Mouse (Mus musculus): ENCODE data around the gene Clhc1. TPM values are rescaled to one million over a fixed set of nuclear protein-coding genes. Genes with fewer than 3 reads are reported as not detected.
"Not testable (repeated sequence)": the region's sequence is repeated elsewhere in the genome, so short reads cannot be mapped to it uniquely, and the experiment has no call there.

Clhc1 gene
- polyA plus RNA-seq, 1 experiment from 2014 or later, result 0.17 TPM

DNA sequence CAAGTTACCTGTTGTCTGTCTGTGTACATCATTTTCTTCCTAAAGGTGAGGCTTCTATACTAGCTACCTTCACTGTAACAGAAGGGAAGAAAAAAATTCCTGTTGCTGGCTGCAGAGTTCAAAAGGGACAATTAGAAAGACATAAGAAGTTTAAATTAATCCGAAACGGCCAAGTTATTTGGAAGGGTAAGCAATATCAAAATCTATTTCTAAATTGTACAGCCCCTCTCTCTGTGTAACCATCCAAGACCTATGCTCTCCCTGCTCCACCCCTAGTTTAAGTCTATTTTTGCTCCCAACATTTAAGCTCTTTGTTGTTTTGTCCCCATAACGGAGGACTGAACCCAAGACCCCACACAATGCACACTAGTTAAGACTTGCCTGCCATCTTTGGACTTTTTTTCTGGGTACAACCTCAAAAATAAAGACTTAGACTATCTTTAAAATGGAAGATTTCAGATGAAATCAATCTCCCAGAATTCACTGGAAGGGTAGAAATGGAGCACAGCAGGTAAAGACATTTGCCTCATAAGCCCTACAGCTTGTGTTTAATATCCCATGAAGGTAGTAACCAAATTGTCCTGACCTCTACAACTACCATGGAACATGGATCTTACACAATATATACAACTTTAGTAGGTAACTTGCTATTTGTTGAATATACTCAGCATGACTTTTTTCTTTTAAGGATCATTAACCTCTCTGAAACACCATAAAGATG, 3.4 kb upstream of the Clhc1 start:
- Histone ChIP-seq H3K9me3 (no peaks in the 10 kb centered on the region), H3K4me2 (no peak overlapping the region), H3K36me3 (peaks cover 42% of the 10 kb centered on the region), H3K9ac (no peak overlapping the region), H3K27ac (no peak overlapping the region), H3K4me3 (no peak overlapping the region), H3K4me1 (peaks cover 12% of the 10 kb centered on the region), H3K27me3 (no peaks in the 10 kb centered on the region)
- 93% methylated on average over 3 of the region's 3 CpGs for WGBS
- ATAC-seq (ENCODE audit: borderline replicate concordance, extremely low read depth, low FRiP score, low TSS enrichment), result no peak

- not testable (repeated sequence) for ATAC-seq (ENCODE audit: borderline replicate concordance, extremely low read depth, low FRiP score, low TSS enrichment)
Measured at GRCm38 (mm10) chr11:29545150-29545752, 2.5 kb upstream of the Clhc1 start.

GRCm38 (mm10) chr11:29546297-29546696, 1.5 kb upstream of the Clhc1 start:
- H3K36me3 ChIP-seq, result peaks cover 37% of the 10 kb centered on the region

More at GRCm38 (mm10) chr11:29545150-29545752, 2.5 kb upstream of the Clhc1 start:
- peaks cover 12% of the 10 kb centered on the region for H3K4me1 ChIP-seq
- WGBS, result 88% methylated on average over 4 of the region's 4 CpGs
- not testable (repeated sequence) for H3K9ac ChIP-seq, H3K4me2 ChIP-seq, H3K9me3 ChIP-seq, H3K27me3 ChIP-seq, H3K4me3 ChIP-seq, H3K27ac ChIP-seq
- peaks cover 40% of the 10 kb centered on the region for H3K36me3 ChIP-seq

GRCm38 (mm10) chr11:29546762-29547161, 988 bp upstream of the Clhc1 start:
- WGBS, result 10% methylated on average over 2 of the region's 2 CpGs
- Histone ChIP-seq H3K9me3 (no peaks in the 10 kb centered on the region), H3K4me2 (peak overlapping the region; percentile 74), H3K36me3 (peaks cover 34% of the 10 kb centered on the region), H3K27me3 (no peaks in the 10 kb centered on the region), H3K4me1 (peaks cover 12% of the 10 kb centered on the region), H3K4me3 (peak overlapping the region; percentile 75), H3K27ac (0 out of 2 replicates have a peak overlapping the region, but pooled peaks have one; percentile 88), H3K9ac (peak overlapping the region; percentile 63)
- ATAC-seq (ENCODE audit: borderline replicate concordance, extremely low read depth, low FRiP score, low TSS enrichment), result no peak

More at GRCm38 (mm10) chr11:29546297-29546696, 1.5 kb upstream of the Clhc1 start:
- peak overlapping the region; percentile 63 for H3K9ac ChIP-seq
- H3K9me3 ChIP-seq; ATAC-seq (ENCODE audit: borderline replicate concordance, extremely low read depth, low FRiP score, low TSS enrichment); H3K27ac ChIP-seq; H3K27me3 ChIP-seq: not testable (repeated sequence)
- H3K4me2 ChIP-seq, result peak overlapping the region; percentile 74
- peaks cover 12% of the 10 kb centered on the region for H3K4me1 ChIP-seq
- peak overlapping the region; percentile 75 for H3K4me3 ChIP-seq
- 96% methylated on average over 2 of the region's 2 CpGs for WGBS

GRCm38 (mm10) chr11:29547249-29547751, 450 bp upstream of the Clhc1 start:
- H3K4me2 ChIP-seq, result peak overlapping the region; percentile 74
- H3K4me1 ChIP-seq, result peaks cover 12% of the 10 kb centered on the region
- H3K9ac ChIP-seq, result peak overlapping the region; percentile 63
- H3K36me3 ChIP-seq, result peaks cover 31% of the 10 kb centered on the region
- H3K9me3 ChIP-seq, result no peaks in the 10 kb centered on the region
- under 1% methylated on average over 27 of the region's 27 CpGs for WGBS
- peak overlapping the region; percentile 88 for H3K27ac ChIP-seq
- H3K4me3 ChIP-seq, result peak overlapping the region; percentile 75
- no peak for ATAC-seq (ENCODE audit: borderline replicate concordance, extremely low read depth, low FRiP score, low TSS enrichment)
- no peaks in the 10 kb centered on the region for H3K27me3 ChIP-seq

DNA sequence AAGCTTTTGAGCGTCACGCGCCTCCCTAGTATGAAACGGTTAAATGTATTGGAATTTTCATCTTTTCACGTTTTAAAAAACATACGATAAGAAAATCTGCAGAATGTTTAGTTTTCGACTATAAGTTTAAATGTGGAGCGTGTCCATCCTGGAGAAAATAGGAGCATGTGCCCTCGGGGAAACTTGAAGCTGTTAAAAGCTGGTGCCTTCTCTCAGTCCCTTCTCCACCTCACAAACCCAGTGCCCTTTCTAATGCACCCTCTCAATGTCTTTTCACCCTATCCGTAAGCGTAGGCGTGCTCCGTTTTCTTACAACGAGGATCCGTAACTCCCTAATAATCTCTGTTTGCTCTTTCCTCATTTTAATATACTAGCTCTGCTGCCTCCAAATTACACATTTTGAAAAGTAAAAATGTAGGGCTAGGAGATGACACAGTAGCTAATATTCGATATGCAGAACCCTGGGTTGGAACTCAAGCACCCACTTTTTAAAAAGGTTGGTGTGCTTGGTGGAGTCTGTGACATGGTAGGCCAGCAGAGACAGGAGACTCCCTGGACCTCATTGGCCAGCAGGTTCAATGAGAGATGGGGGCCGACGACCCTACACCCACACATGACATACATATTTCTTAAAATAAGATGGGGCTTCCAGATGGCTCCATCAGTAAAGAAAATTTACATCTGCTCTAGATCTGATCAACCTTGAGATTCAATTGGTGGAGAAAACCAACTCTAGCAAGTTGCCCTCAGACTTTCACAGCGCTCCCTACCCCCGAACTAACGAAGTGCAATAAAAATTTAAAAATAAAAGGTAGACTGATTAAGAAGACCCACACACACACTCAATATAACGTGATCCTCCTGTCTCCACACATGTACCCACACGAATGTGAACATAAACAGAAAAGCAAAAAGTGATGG, 1.0 kb downstream of the Clhc1 start:
- no peaks in the 10 kb centered on the region for H3K9me3 ChIP-seq
- H3K4me2 ChIP-seq, result peak overlapping the region; percentile 74
- H3K36me3 ChIP-seq, result peaks cover 27% of the 10 kb centered on the region
- no peak for ATAC-seq (ENCODE audit: borderline replicate concordance, extremely low read depth, low FRiP score, low TSS enrichment)
- WGBS, result 19% methylated on average over 23 of the region's 23 CpGs
- peak overlapping the region; percentile 63 for H3K9ac ChIP-seq
- H3K4me1 ChIP-seq, result peaks cover 12% of the 10 kb centered on the region
- H3K27ac ChIP-seq, result no peak overlapping the region
- H3K27me3 ChIP-seq, result no peaks in the 10 kb centered on the region
- peak overlapping the region; percentile 75 for H3K4me3 ChIP-seq

DNA sequence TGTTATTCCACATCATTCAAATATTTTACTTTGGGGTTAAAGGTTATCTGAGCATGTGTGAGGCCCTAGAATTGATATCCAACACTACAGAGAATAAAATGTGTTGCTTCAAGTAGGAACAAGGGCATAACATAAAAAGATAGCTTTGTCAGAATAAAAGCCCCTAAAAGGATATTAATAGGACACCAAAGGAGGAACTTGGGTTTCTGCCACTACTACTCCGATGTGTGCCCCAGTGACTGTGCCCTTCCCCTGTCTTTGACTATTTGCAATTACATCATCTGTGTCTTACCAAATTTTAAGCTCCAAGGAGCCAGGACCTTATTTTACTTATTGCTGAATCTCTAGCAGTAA, 1.7 kb downstream of the Clhc1 start:
- Histone ChIP-seq H3K27me3 (no peaks in the 10 kb centered on the region), H3K4me3 (no peak overlapping the region), H3K36me3 (peaks cover 21% of the 10 kb centered on the region), H3K4me2 (no peak overlapping the region), H3K27ac (no peak overlapping the region), H3K4me1 (peaks cover 12% of the 10 kb centered on the region), H3K9ac (no peak overlapping the region), H3K9me3 (no peaks in the 10 kb centered on the region)
- 58% methylated on average over 1 of the region's 1 CpGs for WGBS
- no peak for ATAC-seq (ENCODE audit: borderline replicate concordance, extremely low read depth, low FRiP score, low TSS enrichment)

GRCm38 (mm10) chr11:29560452-29560851, 12.7 kb downstream of the Clhc1 start:
- Histone ChIP-seq H3K4me3 (no peak overlapping the region), H3K4me1 (no peaks in the 10 kb centered on the region), H3K9ac (no peak overlapping the region), H3K27me3 (no peaks in the 10 kb centered on the region), H3K36me3 (no peaks in the 10 kb centered on the region), H3K4me2 (no peak overlapping the region), H3K27ac (no peak overlapping the region), H3K9me3 (no peaks in the 10 kb centered on the region)
- 76% methylated on average over 9 of the region's 9 CpGs for whole genome bisulfite sequencing
- ATAC-seq (ENCODE audit: borderline replicate concordance, extremely low read depth, low FRiP score, low TSS enrichment), result no peak

DNA sequence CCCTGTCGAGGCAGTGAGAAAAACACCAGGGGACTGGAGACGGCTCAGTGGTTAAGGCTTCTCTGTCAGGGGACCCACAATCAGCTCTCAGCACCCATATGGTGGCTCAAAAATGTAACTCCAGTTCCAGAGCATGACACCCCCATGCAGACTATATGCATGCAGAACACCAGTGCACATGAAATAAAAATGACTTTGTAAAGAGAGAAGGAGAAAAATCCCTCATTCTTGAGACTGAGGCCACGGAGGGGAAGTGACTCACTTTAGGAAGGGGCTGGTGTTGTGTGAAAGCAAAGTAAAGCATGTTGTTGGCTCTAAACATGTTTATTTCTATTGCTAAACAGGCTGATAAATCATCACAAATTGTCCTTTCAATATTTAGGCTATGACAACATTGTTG, 13.2 kb downstream of the Clhc1 start:
- WGBS, result 85% methylated on average over 3 of the region's 3 CpGs
- Histone ChIP-seq H3K9me3 (no peaks in the 10 kb centered on the region), H3K4me3 (no peak overlapping the region), H3K4me2 (no peak overlapping the region), H3K4me1 (no peaks in the 10 kb centered on the region), H3K9ac (no peak overlapping the region), H3K27ac (no peak overlapping the region), H3K36me3 (no peaks in the 10 kb centered on the region), H3K27me3 (no peaks in the 10 kb centered on the region)
- no peak for ATAC-seq (ENCODE audit: borderline replicate concordance, extremely low read depth, low FRiP score, low TSS enrichment)

- no peaks in the 10 kb centered on the region for H3K36me3 ChIP-seq
- WGBS, result 77% methylated on average over 2 of the region's 2 CpGs
- ATAC-seq (ENCODE audit: borderline replicate concordance, extremely low read depth, low FRiP score, low TSS enrichment), result no peak
- H3K27me3 ChIP-seq, result no peaks in the 10 kb centered on the region
- no peak overlapping the region for H3K27ac ChIP-seq
- H3K4me2 ChIP-seq, result no peak overlapping the region
- no peak overlapping the region for H3K4me3 ChIP-seq
- H3K9ac ChIP-seq, result no peak overlapping the region
- H3K9me3 ChIP-seq, result no peaks in the 10 kb centered on the region
- no peaks in the 10 kb centered on the region for H3K4me1 ChIP-seq
Measured at GRCm38 (mm10) chr11:29563406-29563805, 15.7 kb downstream of the Clhc1 start.

GRCm38 (mm10) chr11:29571536-29571935, 23.8 kb downstream of the Clhc1 start:
- no peaks in the 10 kb centered on the region for H3K9me3 ChIP-seq
- no peaks in the 10 kb centered on the region for H3K27me3 ChIP-seq
- H3K4me3 ChIP-seq, result no peak overlapping the region
- ATAC-seq (ENCODE audit: borderline replicate concordance, extremely low read depth, low FRiP score, low TSS enrichment), result no peak
- no peak overlapping the region for H3K4me2 ChIP-seq
- H3K4me1 ChIP-seq, result no peaks in the 10 kb centered on the region
- no peak overlapping the region for H3K27ac ChIP-seq
- WGBS, result 22% methylated on average over 3 of the region's 3 CpGs
- H3K9ac ChIP-seq, result no peak overlapping the region
- H3K36me3 ChIP-seq, result no peaks in the 10 kb centered on the region

Measured in lung, embryonic 15.5 days (tissue).